Mouse (Mus musculus) adrenal gland, adult 2 months (tissue): Measurements from ENCODE around the gene Aktip. TPM values are rescaled to one million over a fixed set of nuclear protein-coding genes. Genes with fewer than 3 reads are reported as not detected.

Experiments
- polyA plus RNA-seq: library from polyadenylated mRNA; depleted of rRNA; stranded (reverse); fragments of >200 nt; gene quantifications from 2 replicates; pipeline ENCODE4 v1.2.3, GENCODE M21; 2012; rRNA removed
- total RNA-seq, 2 experiments: library from RNA; stranded (reverse); gene quantifications; 2 replicates each; pipeline ENCODE4 v1.2.3; 2021

Aktip gene
- total and polyA plus RNA-seq, 3 experiments: 15.1 to 47.5 (median 42.6) TPM

Other genes with a start within 250 kb of the Aktip start
- 10 to 100 TPM; 41.8 to 51.9 TPM for gene Rbl2, start 129.9 kb downstream of the Aktip start, total RNA-seq
- gene Rbl2, start 129.9 kb downstream of the Aktip start, polyA plus RNA-seq: 19.2 and 21.7 TPM in 2 replicates
- gene Rpgrip1l, start 113.3 kb upstream of the Aktip start, total RNA-seq: 1 to 10 TPM; 7.2 to 8.1 TPM
- 0.27 and 0.28 TPM in 2 replicates for gene Rpgrip1l, start 113.3 kb upstream of the Aktip start, polyA plus RNA-seq
- gene Fto, start 113.5 kb upstream of the Aktip start, total RNA-seq: 10 to 100 TPM; 74.8 to 77.1 TPM
- 19.2 and 22.0 TPM in 2 replicates for gene Fto, start 113.5 kb upstream of the Aktip start, polyA plus RNA-seq